Mouse (Mus musculus) adrenal gland, adult 18-20 months (tissue): Measurements from ENCODE around the gene Htt. TPM values are rescaled to one million over a fixed set of nuclear protein-coding genes. Genes with fewer than 3 reads are reported as not detected.

Experiments used
- microRNA-seq, 2 experiments: library from miRNA; unstranded; fragments of <30 nt; microRNA quantifications; one replicate each; pipeline ENCODE4 v1.2.0; 2021; ENCODE audit warnings: borderline number of aligned reads in 2 of 2
- total RNA-seq, 2 experiments: library from RNA; stranded (reverse); gene quantifications; 1 replicate in 1 of 2; 2 replicates in 1 of 2; pipeline ENCODE4 v1.2.3; 2021

The Htt gene
- total RNA-seq, 2 experiments from 2014 or later, result 30.8 to 34.3 TPM

Small RNAs within 50 kb of the gene (microRNA-seq; reads per million reads assigned to microRNA genes)
- gene Mir467g, result 0 reads per million in 2 experiments

Other genes with a start within 250 kb of the Htt start
- gene Tnip2, start 247.7 kb upstream of the Htt start, total RNA-seq, result 10 to 100 TPM; 14.9 to 18.3 TPM
- 10 to 100 TPM; 16.9 to 20.9 TPM for gene Sh3bp2, start 235.9 kb upstream of the Htt start, total RNA-seq
- gene Add1, start 188.1 kb upstream of the Htt start, total RNA-seq, result 100 to 1,000 TPM; 127 to 136 TPM
- gene Mfsd10, start 124.5 kb upstream of the Htt start, total RNA-seq, result 10 to 100 TPM; 30.9 to 32.2 TPM
- gene Nop14, start 101.6 kb upstream of the Htt start, total RNA-seq, result 10 to 100 TPM; 25.6 to 27.9 TPM
- gene Grk4, start 101.4 kb upstream of the Htt start, total RNA-seq, result 1 to 10 TPM; 2.3 to 3.5 TPM
- gene Msantd1, start 146.3 kb downstream of the Htt start, total RNA-seq, result 1 to 10 TPM; 1.3 to 2.8 TPM
- 10 to 100 TPM in 1 of 2 experiments, 1 to 10 TPM in 1; 6.4 to 20.2 TPM for gene Rgs12, start 187.7 kb downstream of the Htt start, total RNA-seq